8 mouse cellular contexts compared by ENCODE assay signal in the genomic region with DNA sequence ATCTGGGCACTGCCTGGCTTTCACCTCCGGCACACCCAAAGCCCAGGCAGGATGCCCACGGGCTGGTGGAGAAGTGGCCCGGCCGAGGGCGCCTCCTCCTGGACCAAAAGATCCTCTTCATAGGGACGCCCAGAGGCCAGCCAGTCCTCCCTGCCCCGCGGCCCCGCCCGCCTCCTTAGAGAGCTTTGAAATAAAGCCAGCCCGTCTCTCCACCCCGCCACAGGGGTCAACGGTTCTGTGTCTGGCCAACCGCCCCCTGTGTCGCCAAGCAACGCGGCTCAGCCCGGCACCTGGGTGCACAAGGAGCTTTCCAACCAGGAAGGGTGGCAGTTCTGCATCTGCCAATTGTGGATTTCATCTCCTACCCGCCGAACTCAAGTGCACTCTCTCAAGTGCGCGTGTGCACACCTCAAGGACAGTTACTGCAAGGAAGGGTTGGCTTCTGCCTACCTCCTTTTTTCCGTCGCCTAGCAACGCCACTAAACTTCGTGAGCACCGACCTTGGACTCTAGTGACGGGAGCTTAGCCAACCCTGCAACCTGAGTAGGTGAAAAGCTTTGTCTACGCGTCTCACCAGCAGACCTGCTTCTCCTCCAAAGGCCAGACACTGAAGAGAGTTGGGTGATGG. TPM values are rescaled to one million over a fixed set of nuclear protein-coding genes. Genes with fewer than 3 reads are reported as not detected.
DNase-seq lines count a peak whose midpoint lies in the region; ATAC-seq and TF ChIP-seq lines count a peak whose summit lies in the region.

A gene (plus strand): TSS at position 56 of the 628 bp plus-strand sequence.

- no peak within 1 kb of the TSS for H3K27ac ChIP-seq in cortical plate, adult 2 months (ENCODE audit: insufficient read depth, low read length)
- peak within 1 kb of the TSS; percentile 23 for H3K27ac ChIP-seq in intestine, embryonic 16.5 days (ENCODE audit: low read length)
- H3K27ac ChIP-seq in midbrain, embryonic 16.5 days (ENCODE audit: low read length) = peak within 1 kb of the TSS; percentile 77

- TF ChIP-seq CTCF in cortical plate, adult 2 months (IDR thresholded peaks at IDR 0.05; ENCODE audit: extremely low read depth, insufficient read depth, low read length) = no peak

- H3K9me3 ChIP-seq in intestine, embryonic 16.5 days (ENCODE audit: control insufficient read depth, low read length) = no peaks in the 10 kb centered on the region
- no peaks in the 10 kb centered on the region for H3K9me3 ChIP-seq in midbrain, embryonic 16.5 days (replicated peaks; ENCODE audit: control insufficient read depth, low read length, poor library complexity, severe bottlenecking)

- H3K4me2 ChIP-seq in intestine, embryonic 16.5 days (ENCODE audit: low read depth, low read length) = peak within 1 kb of the TSS; percentile 88
- H3K4me2 ChIP-seq in midbrain, embryonic 16.5 days (ENCODE audit: low read length) = peak within 1 kb of the TSS; percentile 82

- DNase-seq in layer of hippocampus, adult 11-12 months (ENCODE audit: low spot score) = peak; percentile 21
- DNase-seq in layer of hippocampus, postnatal 14 days (ENCODE audit: low spot score in 2 of 2) = no peak
- peak; percentile 39 for DNase-seq in liver
- DNase-seq in spleen, postnatal 4 days (ENCODE audit: low spot score in 2 of 2) = peak; percentile 26 to 68

- H3K4me1 ChIP-seq in cortical plate, adult 2 months (ENCODE audit: control insufficient read depth, insufficient read depth, low read length) = no peaks in the 10 kb centered on the region
- peaks cover 10% of the 10 kb centered on the region for H3K4me1 ChIP-seq in intestine, embryonic 16.5 days (ENCODE audit: control insufficient read depth, insufficient read depth, low read length)
- peaks cover 6% of the 10 kb centered on the region; the same call in 1 of the 2 replicates for H3K4me1 ChIP-seq in midbrain, embryonic 16.5 days (ENCODE audit: control insufficient read depth, insufficient read depth, low read length)

- no peaks in the 10 kb centered on the region for H3K36me3 ChIP-seq in intestine, embryonic 16.5 days (ENCODE audit: control insufficient read depth, insufficient read depth, low read length)
- H3K36me3 ChIP-seq in midbrain, embryonic 16.5 days (ENCODE audit: control insufficient read depth, insufficient read depth, low read length) = no peaks in the 10 kb centered on the region

- ATAC-seq in granulocyte monocyte progenitor cell, adult 5-6 weeks (replicated peaks; ENCODE audit: poor library complexity, severe bottlenecking) = peak; percentile 90
- ATAC-seq in intestine, embryonic 16.5 days = peak; percentile 94
- ATAC-seq in midbrain, embryonic 16.5 days = peak; percentile 94

- TF ChIP-seq POLR2A in cortical plate, adult 2 months (IDR thresholded peaks at IDR 0.05; ENCODE audit: extremely low read depth, insufficient read depth, low read length) = no peak

- no peaks in the 10 kb centered on the region for H3K27me3 ChIP-seq in intestine, embryonic 16.5 days (replicated peaks; ENCODE audit: control insufficient read depth, insufficient read depth, low read length)
- no peaks in the 10 kb centered on the region for H3K27me3 ChIP-seq in midbrain, embryonic 16.5 days (ENCODE audit: control insufficient read depth, insufficient read depth, low read depth, low read length)

- WGBS in intestine, embryonic 16.5 days = 2% methylated on average over 30 of the region's 30 CpGs
- 1% methylated on average over 30 of the region's 30 CpGs for WGBS in midbrain, embryonic 16.5 days

- peak within 1 kb of the TSS; percentile 59 for H3K9ac ChIP-seq in intestine, embryonic 16.5 days (ENCODE audit: low read depth, low read length)
- peak within 1 kb of the TSS; percentile 62 for H3K9ac ChIP-seq in midbrain, embryonic 16.5 days (ENCODE audit: low read depth, low read length)

- peak within 1 kb of the TSS; percentile 17 for H3K4me3 ChIP-seq in cortical plate, adult 2 months (ENCODE audit: insufficient read depth, low read length)
- H3K4me3 ChIP-seq in intestine, embryonic 16.5 days (ENCODE audit: low read length) = peak within 1 kb of the TSS; percentile 51
- H3K4me3 ChIP-seq in midbrain, embryonic 16.5 days (ENCODE audit: low read depth, low read length) = peak within 1 kb of the TSS; percentile 49

RNA-seq across cellular contexts. Expression of the gene that starts here (rescaled TPM):
- not detected for total RNA-seq in layer of hippocampus, postnatal 14 days (2021)
- polyA plus RNA-seq in cortical plate, adult 2 months (2012; rRNA removed) = not detected in 2 replicates
- total RNA-seq in granulocyte monocyte progenitor cell, adult 5-6 weeks (2014; fragmentation: Nextera tagmentation) = not detected in 2 replicates
- not detected in 2 replicates for total RNA-seq in granulocyte monocyte progenitor cell, adult 5-6 weeks (2017)
- polyA plus RNA-seq in intestine, embryonic 16.5 days (2015; fragmentation: Nextera tagmentation; extraction: Ambion mirVana) = not detected in 2 replicates
- 0.68 and 1.2 TPM in 2 replicates for polyA plus RNA-seq in midbrain, embryonic 16.5 days (2015; fragmentation: Nextera tagmentation; extraction: Ambion mirVana)

Comparison
In these comparisons a context has a peak if more than half of its experiments do, and no peak if none do; other contexts are left out.
1. DNase-seq: peak in layer of hippocampus, adult 11-12 months (single experiment), liver (single experiment) and spleen, postnatal 4 days (2 of 2); none in layer of hippocampus, postnatal 14 days (0 of 2).
2. Peak in ATAC-seq in granulocyte monocyte progenitor cell, adult 5-6 weeks; RNA of the gene not detected or under 1 TPM.
3. Peak in ATAC-seq, H3K4me3 ChIP-seq, H3K27ac ChIP-seq, H3K9ac ChIP-seq and H3K4me2 ChIP-seq in intestine, embryonic 16.5 days; RNA of the gene not detected or under 1 TPM.
4. Peak in every context shown above with its lines, with median percentiles within 50 percentile points of each other: H3K4me3 ChIP-seq and ATAC-seq.